Mouse (Mus musculus) embryonic facial prominence, embryonic 15.5 days (tissue): ENCODE measurements around the gene Tbx19. TPM values are rescaled to one million over a fixed set of nuclear protein-coding genes. Genes with fewer than 3 reads are reported as not detected.

Source experiments
- ATAC-seq: fragments of 200-750 bp; cut with Nextera tagmentation; 2 replicates; pipeline ENCODE4 v1.8.0; 2017; ENCODE audit warnings: low read depth, moderate TSS enrichment; ENCODE audit not compliant: insufficient number of reproducible peaks, low FRiP score, low TSS enrichment
- H3K27ac ChIP-seq: fragments of 300-500 bp; sonication (generic); replicated peaks from 2 replicates; pipeline ENCODE4 v1.5.1; 2015; ENCODE audit warnings: mild to moderate bottlenecking, inconsistent platforms
- H3K27me3 ChIP-seq: fragments of 300-500 bp; sonication (generic); 2 replicates; pipeline ENCODE4 v1.6.1; 2015; ENCODE audit warnings: inconsistent platforms
- H3K36me3 ChIP-seq: fragments of 300-500 bp; sonication (generic); 2 replicates; pipeline ENCODE4 v1.6.1; 2015; ENCODE audit warnings: mild to moderate bottlenecking, inconsistent platforms
- H3K4me1 ChIP-seq: fragments of 300-500 bp; sonication (generic); 2 replicates; pipeline ENCODE4 v1.6.1; 2015; ENCODE audit warnings: inconsistent platforms
- H3K4me2 ChIP-seq: fragments of 300-500 bp; sonication (generic); replicated peaks from 2 replicates; pipeline ENCODE4 v1.6.1; 2015; ENCODE audit warnings: mild to moderate bottlenecking, inconsistent platforms
- H3K4me3 ChIP-seq: fragments of 300-500 bp; sonication (generic); replicated peaks from 2 replicates; pipeline ENCODE4 v1.5.1; 2015; ENCODE audit warnings: mild to moderate bottlenecking, inconsistent platforms
- H3K9ac ChIP-seq: fragments of 300-500 bp; sonication (generic); 2 replicates; pipeline ENCODE4 v1.6.1; 2015; ENCODE audit warnings: inconsistent platforms
- H3K9me3 ChIP-seq: fragments of 300-500 bp; sonication (generic); replicated peaks from 2 replicates; pipeline ENCODE4 v1.6.1; 2016; ENCODE audit warnings: inconsistent platforms
- WGBS: fragments of 180-500 bp; shearing (Covaris S2); methylation state at CpG from one replicate; pipeline ENCODE4 v1.1.7; 2015; 5-methylcytosine and 5-hydroxymethylcytosine counted together
- polyA plus RNA-seq: library from polyadenylated mRNA; unstranded; fragments of >200 nt; fragmentation: Nextera tagmentation; extraction: Ambion mirVana; gene quantifications from 2 replicates; pipeline ENCODE4 v1.2.1, GENCODE M21; 2015

Tbx19 gene
- polyA plus RNA-seq, 1 experiment from 2014 or later = not detected

- 65% methylated on average over 6 of the region's 6 CpGs for WGBS
- no peaks in the 10 kb centered on the region for H3K9me3 ChIP-seq
- no peaks in the 10 kb centered on the region for H3K27me3 ChIP-seq
- no peak for ATAC-seq
- H3K36me3 ChIP-seq = peaks cover 11% of the 10 kb centered on the region; the same call in 1 of the 2 replicates
- H3K9ac ChIP-seq = no peak overlapping the region
- no peaks in the 10 kb centered on the region for H3K4me1 ChIP-seq
- no peak overlapping the region for H3K27ac ChIP-seq
- no peak overlapping the region for H3K4me2 ChIP-seq
- no peak overlapping the region for H3K4me3 ChIP-seq
Measured at GRCm38 (mm10) chr1:165183400-165183799, 22.8 kb upstream of the Tbx19 start.

GRCm38 (mm10) chr1:165179321-165179720 lies 18.7 kb upstream of the Tbx19 start:
- Histone ChIP-seq H3K27me3 (no peaks in the 10 kb centered on the region), H3K4me2 (no peak overlapping the region), H3K36me3 (peaks cover 18% of the 10 kb centered on the region; the same call in 1 of the 2 replicates), H3K9me3 (no peaks in the 10 kb centered on the region), H3K27ac (no peak overlapping the region), H3K4me1 (no peaks in the 10 kb centered on the region), H3K9ac (no peak overlapping the region), H3K4me3 (no peak overlapping the region)
- no peak for ATAC-seq
- 82% methylated on average over 5 of the region's 5 CpGs for WGBS

GRCm38 (mm10) chr1:165178075-165178474 lies 17.5 kb upstream of the Tbx19 start:
- WGBS = 73% methylated on average over 6 of the region's 6 CpGs
- Histone ChIP-seq H3K27me3 (no peaks in the 10 kb centered on the region), H3K9ac (no peak overlapping the region), H3K4me2 (no peak overlapping the region), H3K4me1 (no peaks in the 10 kb centered on the region), H3K36me3 (peaks cover 18% of the 10 kb centered on the region; the same call in 1 of the 2 replicates), H3K27ac (no peak overlapping the region), H3K9me3 (no peaks in the 10 kb centered on the region), H3K4me3 (no peak overlapping the region)
- ATAC-seq = no peak

GRCm38 (mm10) chr1:165174059-165174616 lies 13.6 kb upstream of the Tbx19 start:
- 30% methylated on average over 8 of the region's 9 CpGs for WGBS
- peaks cover 7% of the 10 kb centered on the region; the same call in 1 of the 2 replicates for H3K36me3 ChIP-seq
- no peak for ATAC-seq
- H3K27ac ChIP-seq = no peak overlapping the region
- H3K4me3 ChIP-seq = no peak overlapping the region
- no peak overlapping the region for H3K4me2 ChIP-seq
- no peaks in the 10 kb centered on the region for H3K27me3 ChIP-seq
- no peak overlapping the region for H3K9ac ChIP-seq
- H3K9me3 ChIP-seq = no peaks in the 10 kb centered on the region
- H3K4me1 ChIP-seq = no peaks in the 10 kb centered on the region

GRCm38 (mm10) chr1:165171277-165171676 lies 10.7 kb upstream of the Tbx19 start:
- no peak for ATAC-seq
- no peak overlapping the region for H3K9ac ChIP-seq
- no peak overlapping the region for H3K4me3 ChIP-seq
- no peaks in the 10 kb centered on the region for H3K9me3 ChIP-seq
- no peaks in the 10 kb centered on the region for H3K4me1 ChIP-seq
- H3K27me3 ChIP-seq = no peaks in the 10 kb centered on the region
- no peak overlapping the region for H3K27ac ChIP-seq
- H3K36me3 ChIP-seq = no peaks in the 10 kb centered on the region
- WGBS = 79% methylated on average over 8 of the region's 8 CpGs
- no peak overlapping the region for H3K4me2 ChIP-seq

GRCm38 (mm10) chr1:165170157-165170556 lies 9.6 kb upstream of the Tbx19 start:
- Histone ChIP-seq H3K9ac (no peak overlapping the region), H3K27ac (no peak overlapping the region), H3K9me3 (no peaks in the 10 kb centered on the region), H3K36me3 (no peaks in the 10 kb centered on the region), H3K4me3 (no peak overlapping the region), H3K4me1 (no peaks in the 10 kb centered on the region), H3K4me2 (no peak overlapping the region), H3K27me3 (no peaks in the 10 kb centered on the region)
- 67% methylated on average over 5 of the region's 5 CpGs for WGBS
- no peak for ATAC-seq

GRCm38 (mm10) chr1:165169462-165169861 lies 8.9 kb upstream of the Tbx19 start:
- H3K9ac ChIP-seq = no peak overlapping the region
- WGBS = 70% methylated on average over 3 of the region's 3 CpGs
- H3K27me3 ChIP-seq = no peaks in the 10 kb centered on the region
- H3K4me3 ChIP-seq = no peak overlapping the region
- no peak overlapping the region for H3K4me2 ChIP-seq
- no peak overlapping the region for H3K27ac ChIP-seq
- no peaks in the 10 kb centered on the region for H3K36me3 ChIP-seq
- no peaks in the 10 kb centered on the region for H3K9me3 ChIP-seq
- no peaks in the 10 kb centered on the region for H3K4me1 ChIP-seq
- no peak for ATAC-seq

- no peaks in the 10 kb centered on the region for H3K36me3 ChIP-seq
- H3K4me2 ChIP-seq = no peak overlapping the region
- ATAC-seq = no peak
- 45% methylated on average over 6 of the region's 6 CpGs for WGBS
- H3K27me3 ChIP-seq = no peaks in the 10 kb centered on the region
- H3K9ac ChIP-seq = no peak overlapping the region
- H3K9me3 ChIP-seq = no peaks in the 10 kb centered on the region
- no peak overlapping the region for H3K4me3 ChIP-seq
- no peak overlapping the region for H3K27ac ChIP-seq
- no peaks in the 10 kb centered on the region for H3K4me1 ChIP-seq
Measured at GRCm38 (mm10) chr1:165164920-165165319, 4.3 kb upstream of the Tbx19 start.

GRCm38 (mm10) chr1:165158841-165159240 lies 1.7 kb downstream of the Tbx19 start:
- 72% methylated on average over 10 of the region's 10 CpGs for WGBS
- no peaks in the 10 kb centered on the region for H3K27me3 ChIP-seq
- H3K27ac ChIP-seq = no peak overlapping the region
- no peak overlapping the region for H3K9ac ChIP-seq
- ATAC-seq = no peak
- no peak overlapping the region for H3K4me2 ChIP-seq
- no peaks in the 10 kb centered on the region for H3K4me1 ChIP-seq
- no peaks in the 10 kb centered on the region for H3K9me3 ChIP-seq
- no peak overlapping the region for H3K4me3 ChIP-seq
- H3K36me3 ChIP-seq = no peaks in the 10 kb centered on the region

- H3K4me1 ChIP-seq = no peaks in the 10 kb centered on the region
- 78% methylated on average over 4 of the region's 4 CpGs for WGBS
- no peaks in the 10 kb centered on the region for H3K27me3 ChIP-seq
Measured at GRCm38 (mm10) chr1:165154162-165154561, 6.4 kb downstream of the Tbx19 start.

GRCm38 (mm10) chr1:165151216-165151615 lies 9.4 kb downstream of the Tbx19 start:
- Histone ChIP-seq H3K4me3 (no peak overlapping the region), H3K27ac (no peak overlapping the region), H3K9ac (no peak overlapping the region), H3K4me1 (no peaks in the 10 kb centered on the region), H3K9me3 (no peaks in the 10 kb centered on the region), H3K36me3 (no peaks in the 10 kb centered on the region), H3K27me3 (no peaks in the 10 kb centered on the region), H3K4me2 (no peak overlapping the region)
- ATAC-seq = no peak
- WGBS = 81% methylated on average over 8 of the region's 8 CpGs

More at GRCm38 (mm10) chr1:165154162-165154561, 6.4 kb downstream of the Tbx19 start:
- Histone ChIP-seq H3K4me3 (no peak overlapping the region), H3K36me3 (no peaks in the 10 kb centered on the region), H3K4me2 (no peak overlapping the region), H3K9me3 (no peaks in the 10 kb centered on the region), H3K9ac (no peak overlapping the region), H3K27ac (no peak overlapping the region)
- no peak for ATAC-seq

- Histone ChIP-seq H3K36me3 (no peaks in the 10 kb centered on the region), H3K9me3 (no peaks in the 10 kb centered on the region), H3K27ac (no peak overlapping the region), H3K9ac (no peak overlapping the region), H3K27me3 (no peaks in the 10 kb centered on the region), H3K4me3 (no peak overlapping the region), H3K4me1 (no peaks in the 10 kb centered on the region), H3K4me2 (no peak overlapping the region)
- peak; percentile 69; the same call in 1 of the 2 replicates for ATAC-seq
- WGBS = 48% methylated on average over 12 of the region's 12 CpGs
Measured at GRCm38 (mm10) chr1:165142343-165142916, 18.1 kb downstream of the Tbx19 start.
